Mouse (Mus musculus) testis, adult 2 months (tissue): ENCODE data around the gene Gm20388. TPM values are rescaled to one million over a fixed set of nuclear protein-coding genes. Genes with fewer than 3 reads are reported as not detected.
"Not testable (repeated sequence)": the region's sequence is repeated elsewhere in the genome, so short reads cannot be mapped to it uniquely, and the experiment has no call there.

Experiments used
- H3K27ac ChIP-seq: fragments of 200-500 bp; 2 replicates; pipeline ENCODE4 v1.5.1; 2012; ENCODE audit warnings: low read depth, low read length; ENCODE audit not compliant: control insufficient read depth, insufficient read depth
- H3K27me3 ChIP-seq: fragments of 200-500 bp; 2 replicates; pipeline ENCODE4 v1.6.1; 2012; ENCODE audit warnings: mild to moderate bottlenecking, low read length, moderate library complexity; ENCODE audit not compliant: control insufficient read depth, insufficient read depth
- H3K36me3 ChIP-seq: fragments of 200-500 bp; 2 replicates; pipeline ENCODE4 v1.6.1; 2012; ENCODE audit warnings: mild to moderate bottlenecking, low read length; ENCODE audit not compliant: control insufficient read depth, insufficient read depth
- H3K4me1 ChIP-seq: fragments of 200-500 bp; 2 replicates; pipeline ENCODE4 v1.6.1; 2012; ENCODE audit warnings: low read length; ENCODE audit not compliant: control insufficient read depth, insufficient read depth
- H3K4me3 ChIP-seq: fragments of 200-500 bp; 2 replicates; pipeline ENCODE4 v1.5.1; 2012; ENCODE audit warnings: low read depth, mild to moderate bottlenecking, low read length, moderate library complexity, mixed read lengths; ENCODE audit not compliant: control insufficient read depth
- CTCF ChIP-seq: fragments of 200-500 bp; IDR thresholded peaks from 2 replicates; pipeline ENCODE4 v1.5.1; 2012; ENCODE audit warnings: low read depth, mild to moderate bottlenecking, inconsistent platforms, low read length, moderate library complexity; ENCODE audit not compliant: control insufficient read depth, insufficient read depth, insufficient replicate concordance
- POLR2A ChIP-seq: fragments of 200-500 bp; IDR thresholded peaks from 2 replicates; pipeline ENCODE4 v1.6.1; 2012; ENCODE audit warnings: low read depth, mild to moderate bottlenecking, inconsistent platforms, low read length, moderate library complexity; ENCODE audit not compliant: control insufficient read depth
- polyA plus RNA-seq: library from polyadenylated mRNA; depleted of rRNA; stranded (reverse); fragments of >200 nt; gene quantifications from 2 replicates; pipeline ENCODE4 v1.2.3, GENCODE M21; 2012

Gm20388 gene
- polyA plus RNA-seq, 1 experiment, result 5.6 TPM

DNA sequence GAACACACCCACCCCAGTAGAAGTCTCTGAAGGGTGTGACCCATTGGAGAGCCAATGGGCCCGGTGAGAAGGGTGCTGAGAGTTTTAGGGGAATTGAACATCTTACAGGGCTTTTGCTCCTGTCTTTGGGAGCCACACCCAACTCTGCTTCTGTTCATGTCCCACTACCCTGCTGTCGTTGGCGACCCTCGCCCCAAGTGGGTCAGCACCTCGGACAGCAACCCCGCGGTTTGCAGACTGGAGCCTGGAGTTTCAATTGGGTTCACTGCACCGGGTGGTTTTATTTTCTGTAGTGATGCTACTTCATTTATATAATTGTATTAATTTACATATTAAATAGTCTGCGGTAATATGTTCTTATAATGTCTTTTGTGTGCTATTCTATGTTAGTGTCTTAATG, 3503.6 kb downstream of the Gm20388 start:
- H3K27me3 ChIP-seq, result no peaks in the 10 kb centered on the region
- H3K4me1 ChIP-seq, result peaks cover 14% of the 10 kb centered on the region
- H3K27ac ChIP-seq, result no peak overlapping the region
- H3K36me3 ChIP-seq, result no peaks in the 10 kb centered on the region
- no peak for TF ChIP-seq POLR2A
- no peak for TF ChIP-seq CTCF
- no peak overlapping the region for H3K4me3 ChIP-seq

DNA sequence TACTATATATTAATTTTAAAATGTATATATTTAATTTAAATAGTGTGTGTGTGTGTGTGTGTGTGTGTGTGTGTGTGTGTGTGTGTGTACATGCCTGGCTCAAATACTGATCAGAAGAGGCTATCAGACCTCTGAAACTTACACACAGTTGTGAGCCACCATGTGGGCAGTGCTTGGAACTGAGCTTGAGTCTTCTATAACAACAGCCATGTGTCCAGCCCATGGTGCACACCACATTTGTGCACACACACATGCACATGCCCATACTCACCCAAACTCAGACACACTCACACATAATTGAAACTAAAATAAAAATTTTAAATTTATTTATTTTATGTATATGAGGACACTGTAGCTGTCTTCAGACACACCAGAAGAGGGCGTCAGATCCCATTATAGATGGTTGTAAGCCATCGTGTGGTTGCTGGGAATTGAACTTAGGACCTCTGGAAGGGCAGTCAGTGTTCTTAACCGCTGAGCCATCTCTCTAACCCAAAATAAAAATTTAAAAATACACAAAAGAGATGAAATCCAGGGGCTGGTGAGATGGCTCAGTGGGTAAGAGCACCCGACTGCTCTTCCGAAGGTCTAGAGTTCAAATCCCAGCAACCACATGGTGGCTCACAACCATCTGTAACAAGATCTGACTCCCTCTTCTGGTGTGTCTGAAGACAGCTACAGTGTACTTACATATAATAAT, 3504.5 kb downstream of the Gm20388 start:
- peaks cover 14% of the 10 kb centered on the region for H3K4me1 ChIP-seq
- H3K4me3 ChIP-seq, H3K27me3 ChIP-seq, H3K36me3 ChIP-seq, H3K27ac ChIP-seq: not testable (repeated sequence)

DNA sequence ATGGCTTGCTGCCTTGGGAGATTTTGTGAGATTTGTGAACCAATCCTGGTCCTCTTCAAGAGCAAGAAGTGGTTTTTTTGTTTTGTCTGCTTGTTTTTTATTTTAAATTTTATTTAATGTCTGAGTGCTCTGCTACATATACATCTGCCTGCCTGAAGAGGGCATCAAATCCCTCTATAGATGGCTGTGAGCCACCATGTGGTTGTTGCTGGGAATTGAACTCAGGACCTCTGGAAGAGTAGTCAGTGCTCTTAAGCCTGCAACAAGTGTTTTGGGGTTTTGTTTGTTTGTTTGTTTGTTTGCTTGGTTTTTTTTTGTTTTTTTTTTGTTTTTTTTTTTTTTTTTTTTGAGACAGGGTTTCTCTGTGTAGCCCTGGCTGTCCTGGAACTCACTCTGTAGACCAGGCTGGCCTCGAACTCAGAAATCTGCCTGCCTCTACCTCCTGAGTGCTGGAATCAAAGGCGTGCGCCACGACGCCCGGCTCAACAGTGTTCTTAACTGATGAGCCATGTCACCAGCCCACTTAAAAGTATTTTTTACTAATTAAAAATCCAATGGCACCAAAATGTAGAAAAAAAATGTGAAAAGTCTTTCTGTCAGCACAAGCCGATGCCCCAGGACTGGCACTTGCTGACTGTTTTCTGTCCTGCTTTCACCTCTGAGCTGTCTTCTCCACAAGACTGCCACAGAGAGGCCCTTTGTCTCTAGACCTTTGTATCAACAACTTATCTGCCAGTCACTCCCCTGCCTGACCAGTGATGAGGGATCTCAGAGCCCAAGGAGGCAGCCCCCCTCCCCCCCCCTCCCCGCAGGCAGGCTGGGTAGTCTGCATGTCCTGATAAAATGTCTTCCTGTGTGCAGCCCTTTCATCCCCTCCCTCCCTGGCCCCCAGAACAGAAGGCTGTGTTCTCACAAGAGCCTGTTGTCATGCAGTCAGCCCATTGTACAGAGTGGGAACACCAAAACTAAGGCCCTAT, 3505.6 kb downstream of the Gm20388 start:
- H3K36me3 ChIP-seq, result no peaks in the 10 kb centered on the region
- H3K27ac ChIP-seq, result peak overlapping the region; percentile 76
- no peaks in the 10 kb centered on the region for H3K27me3 ChIP-seq
- peaks cover 14% of the 10 kb centered on the region for H3K4me1 ChIP-seq
- TF ChIP-seq CTCF (no peak), POLR2A (no peak)
- H3K4me3 ChIP-seq, result no peak overlapping the region

DNA sequence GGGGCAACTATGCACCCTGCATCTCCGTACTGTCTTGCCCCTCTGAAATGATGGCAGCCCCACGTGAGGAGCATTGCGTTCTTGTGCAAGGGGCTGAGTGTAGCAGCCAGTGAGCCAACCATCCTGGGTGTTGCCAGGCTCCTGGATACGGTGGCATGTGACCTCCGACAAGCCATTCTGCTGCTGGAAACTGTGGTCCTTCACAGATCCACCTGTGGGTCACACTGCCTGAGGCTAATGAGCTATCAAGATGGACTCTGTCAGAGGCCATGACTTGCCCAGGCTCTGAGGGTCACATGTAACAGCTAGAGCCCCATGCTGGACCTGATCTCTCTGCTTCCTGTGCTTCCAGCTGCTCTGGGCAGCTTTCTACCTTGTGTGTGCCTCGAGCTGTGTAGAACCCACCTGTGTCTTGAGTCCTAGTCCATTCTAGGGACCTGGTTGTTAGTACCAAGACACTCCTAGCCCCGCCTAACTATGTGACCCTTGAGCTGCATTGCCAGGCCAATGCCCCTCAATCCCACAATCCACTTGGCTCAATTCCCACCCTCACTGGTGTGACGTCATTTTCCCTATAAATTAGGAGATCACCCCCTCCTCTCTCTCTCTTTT, 3506.4 kb downstream of the Gm20388 start:
- Histone ChIP-seq H3K36me3 (no peaks in the 10 kb centered on the region), H3K4me1 (peaks cover 6% of the 10 kb centered on the region), H3K27me3 (no peaks in the 10 kb centered on the region), H3K4me3 (no peak overlapping the region), H3K27ac (peak overlapping the region; percentile 76)
- TF ChIP-seq POLR2A, result no peak

DNA sequence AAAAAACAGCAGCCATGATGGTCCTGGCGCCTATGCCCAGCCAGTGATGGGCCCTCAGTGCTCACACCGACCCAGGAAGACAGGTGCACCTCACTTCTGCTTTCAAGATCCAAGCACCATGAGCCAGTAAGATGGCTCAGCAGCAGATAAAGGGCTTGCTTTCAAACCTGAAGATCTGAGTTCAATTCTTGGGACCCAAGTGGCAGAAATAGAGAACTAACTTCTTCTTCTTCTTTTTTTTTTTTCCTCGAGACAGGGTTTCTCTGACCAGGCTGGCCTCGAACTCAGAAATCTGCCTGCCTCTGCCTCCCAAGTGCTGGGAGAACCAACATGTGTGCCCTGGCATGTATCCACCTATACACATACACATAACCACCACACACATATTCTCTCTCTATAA, 3509.1 kb downstream of the Gm20388 start:
- H3K36me3 ChIP-seq, result no peaks in the 10 kb centered on the region
- no peaks in the 10 kb centered on the region for H3K27me3 ChIP-seq
- H3K4me3 ChIP-seq, result no peak overlapping the region
- no peak overlapping the region for H3K27ac ChIP-seq
- H3K4me1 ChIP-seq, result no peaks in the 10 kb centered on the region
- TF ChIP-seq CTCF, result no peak
- TF ChIP-seq POLR2A, result no peak

DNA sequence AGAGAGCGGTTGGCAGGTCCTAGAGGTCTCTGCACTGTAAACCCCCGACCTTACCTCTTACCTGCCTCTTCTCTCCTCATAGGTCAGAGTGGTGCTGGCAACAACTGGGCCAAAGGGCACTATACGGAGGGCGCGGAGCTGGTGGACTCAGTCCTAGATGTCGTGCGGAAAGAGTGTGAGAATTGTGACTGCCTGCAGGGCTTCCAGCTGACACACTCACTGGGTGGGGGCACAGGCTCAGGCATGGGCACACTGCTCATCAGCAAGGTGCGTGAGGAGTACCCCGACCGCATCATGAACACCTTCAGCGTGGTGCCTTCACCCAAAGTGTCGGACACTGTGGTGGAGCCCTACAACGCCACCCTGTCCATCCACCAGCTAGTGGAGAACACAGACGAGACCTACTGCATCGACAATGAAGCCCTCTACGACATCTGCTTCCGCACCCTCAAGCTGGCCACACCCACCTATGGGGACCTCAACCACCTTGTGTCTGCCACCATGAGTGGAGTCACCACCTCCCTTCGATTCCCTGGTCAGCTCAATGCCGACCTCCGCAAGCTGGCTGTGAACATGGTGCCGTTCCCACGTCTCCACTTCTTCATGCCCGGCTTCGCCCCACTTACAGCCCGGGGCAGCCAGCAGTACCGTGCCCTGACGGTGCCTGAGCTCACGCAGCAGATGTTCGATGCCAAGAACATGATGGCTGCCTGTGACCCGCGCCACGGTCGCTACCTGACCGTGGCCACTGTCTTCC, 3510.1 kb downstream of the Gm20388 start:
- no peaks in the 10 kb centered on the region for H3K4me1 ChIP-seq
- no peaks in the 10 kb centered on the region for H3K36me3 ChIP-seq
- H3K27ac ChIP-seq, result no peak overlapping the region
- no peak overlapping the region for H3K4me3 ChIP-seq
- H3K27me3 ChIP-seq, result no peaks in the 10 kb centered on the region
- TF ChIP-seq CTCF (no peak), POLR2A (no peak)

DNA sequence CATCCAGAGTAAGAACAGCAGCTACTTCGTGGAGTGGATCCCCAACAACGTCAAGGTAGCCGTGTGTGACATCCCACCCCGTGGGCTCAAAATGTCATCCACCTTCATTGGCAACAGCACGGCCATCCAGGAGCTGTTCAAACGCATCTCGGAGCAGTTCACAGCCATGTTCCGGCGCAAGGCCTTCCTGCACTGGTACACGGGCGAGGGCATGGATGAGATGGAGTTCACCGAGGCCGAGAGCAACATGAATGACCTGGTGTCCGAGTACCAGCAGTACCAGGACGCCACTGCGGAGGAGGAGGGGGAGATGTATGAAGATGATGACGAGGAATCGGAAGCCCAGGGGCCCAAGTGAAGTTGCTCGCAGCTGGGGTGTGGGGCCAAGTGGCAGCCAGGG, 3510.7 kb downstream of the Gm20388 start:
- Histone ChIP-seq H3K4me1 (no peaks in the 10 kb centered on the region), H3K27me3 (no peaks in the 10 kb centered on the region), H3K27ac (no peak overlapping the region), H3K36me3 (no peaks in the 10 kb centered on the region), H3K4me3 (no peak overlapping the region)
- TF ChIP-seq CTCF (no peak), POLR2A (no peak)
